Mouse (Mus musculus): ENCODE results near the gene Xrn1. TPM values are rescaled to one million over a fixed set of nuclear protein-coding genes. Genes with fewer than 3 reads are reported as not detected.

Gene Xrn1
- polyA plus RNA-seq (2014; fragmentation: Illumina TruSeq; extraction: RNeasy Lipid Tissue Mini Kit (QIAGEN cat#74804); ENCODE audit: insufficient read depth, low read depth, low replicate concordance): 3.5 TPM

GRCm38 (mm10) chr9:95954585-95955461 lies at the start of gene Xrn1:
Gene Xrn1 (plus strand): TSS chr9:95954760.

Other genes starting within 250 kb of the Xrn1 start
- 3.2 TPM for gene Trpc1, start 204.4 kb upstream of the Xrn1 start, polyA plus RNA-seq (2014; fragmentation: Illumina TruSeq; extraction: RNeasy Lipid Tissue Mini Kit (QIAGEN cat#74804); ENCODE audit: insufficient read depth, low read depth, low replicate concordance)
- 5.0 TPM for gene Pls1, start 109.4 kb upstream of the Xrn1 start, polyA plus RNA-seq (2014; fragmentation: Illumina TruSeq; extraction: RNeasy Lipid Tissue Mini Kit (QIAGEN cat#74804); ENCODE audit: insufficient read depth, low read depth, low replicate concordance)
- gene Atr, start 97.2 kb upstream of the Xrn1 start, polyA plus RNA-seq (2014; fragmentation: Illumina TruSeq; extraction: RNeasy Lipid Tissue Mini Kit (QIAGEN cat#74804); ENCODE audit: insufficient read depth, low read depth, low replicate concordance): 2.8 TPM
- gene Gk5, start 164.6 kb downstream of the Xrn1 start, polyA plus RNA-seq (2014; fragmentation: Illumina TruSeq; extraction: RNeasy Lipid Tissue Mini Kit (QIAGEN cat#74804); ENCODE audit: insufficient read depth, low read depth, low replicate concordance): 1.2 TPM
- 10.6 TPM for gene Tfdp2, start 241.5 kb downstream of the Xrn1 start, polyA plus RNA-seq (2014; fragmentation: Illumina TruSeq; extraction: RNeasy Lipid Tissue Mini Kit (QIAGEN cat#74804); ENCODE audit: insufficient read depth, low read depth, low replicate concordance)